In genomic region chr3:70223443-70224065, GRCm38 (mm10) we compare ENCODE assay signal across 15 mouse cellular contexts.
DNase-seq lines count a peak whose midpoint lies in the region; TF ChIP-seq lines count a peak whose summit lies in the region.
"Had no signal": no experiment of that assay in that cellular context is flagged by ENCODE, and none has a peak within 500 bp of the region (broad histone marks: within the 10 kb centered on the region; RNA-seq: fewer than 3 reads in every experiment).

No protein-coding gene starts in this region.

- H3K4me3 ChIP-seq in left cerebral cortex, adult 2 months, result no peak overlapping the region
- H3K4me3 ChIP-seq: heart, embryonic 15.5 days; hindbrain, embryonic 15.5 days; liver, embryonic 13.5 days had no signal

- DNase-seq in left cerebral cortex, adult 18-20 months (ENCODE audit: low spot score in 2 of 2), result peak; percentile 12 to 28
- DNase-seq in left cerebral cortex, adult 2 months (ENCODE audit: extremely low spot score in 1 of 2, low spot score in 2 of 2), result no peak
- peak; percentile 34 to 52 for DNase-seq in frontal cortex, adult 2 months (ENCODE audit: extremely low spot score in 1 of 2, low spot score in 1 of 2)
- DNase-seq in left cerebral cortex, postnatal 25 days (ENCODE audit: low spot score in 2 of 2), result peak; percentile 35 to 86
- DNase-seq in right cerebral cortex, postnatal 36 days (ENCODE audit: low spot score in 2 of 2), result peak; percentile 8 to 41
- no peak for DNase-seq in heart, adult 8-10 months (ENCODE audit: low spot score)
- DNase-seq in lung, postnatal 36 days, result no peak
- DNase-seq in testis, postnatal 14 days (ENCODE audit: low spot score), result no peak
- DNase-seq: cerebellum, adult 2 months; gastrocnemius, postnatal 14 days; liver, embryonic 13.5 days; thymus, postnatal 25 days had no signal

- H3K27ac ChIP-seq in left cerebral cortex, adult 2 months, result no peak overlapping the region
- H3K27ac ChIP-seq: heart, embryonic 15.5 days; hindbrain, embryonic 15.5 days; liver, embryonic 13.5 days; macrophage had no signal

- intact Hi-C loops in left cerebral cortex, adult 2 months (cut with DNase I), result loop anchor here (2.0 to 5.0 kb wide), 3 partner anchors 21 to 319 kb away; no protein-coding TSS in a partner anchor
- intact Hi-C loops in left cerebral cortex, postnatal 25 days (cut with DNase I), result loop anchor here (2.0 to 5.0 kb wide), 3 partner anchors 23 to 319 kb away; no protein-coding TSS in a partner anchor

- TF ChIP-seq CTCF in left cerebral cortex, adult 2 months (IDR thresholded peaks at IDR 0.05), result no peak

Comparison
In these comparisons a context has a peak if more than half of its experiments do, and no peak if none do; other contexts are left out.
1. DNase-seq: peak in left cerebral cortex, adult 18-20 months (2 of 2), frontal cortex, adult 2 months (2 of 2), left cerebral cortex, postnatal 25 days (2 of 2) and right cerebral cortex, postnatal 36 days (2 of 2); none in left cerebral cortex, adult 2 months (0 of 2), heart, adult 8-10 months (single experiment), lung, postnatal 36 days (single experiment) and testis, postnatal 14 days (single experiment).